Mouse (Mus musculus): Measurements from ENCODE around the gene H2afx.
"Not testable (repeated sequence)": the region's sequence is repeated elsewhere in the genome, so short reads cannot be mapped to it uniquely, and the experiment has no call there.

H2afx gene

GRCm38 (mm10) chr9:44341487-44341886 is 7.0 kb downstream of the H2afx start:
- DNase-seq (ENCODE audit: low spot score): no peak

GRCm38 (mm10) chr9:44342173-44342572 is 7.7 kb downstream of the H2afx start:
- DNase-seq (ENCODE audit: low spot score): no peak

DNA sequence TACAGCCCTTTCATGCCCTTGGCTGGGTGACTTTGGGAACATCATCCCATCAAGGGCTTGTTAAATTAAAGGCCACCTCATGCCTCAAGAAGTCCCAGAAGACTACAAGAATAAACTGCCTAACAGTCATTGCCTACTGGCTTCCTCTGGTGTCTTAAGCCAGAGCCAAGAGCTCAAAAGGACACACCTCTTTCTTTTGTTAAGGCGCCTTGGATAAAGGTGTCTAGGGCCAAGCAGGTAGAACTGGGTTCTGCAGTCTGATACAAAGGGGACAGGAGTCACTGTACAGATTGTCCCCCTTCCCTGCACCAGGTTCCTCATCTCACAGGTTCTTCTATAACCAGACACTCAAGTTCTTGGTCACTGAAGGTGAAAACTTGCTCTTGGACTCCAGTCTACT is 8.1 kb downstream of the H2afx start:
- no peak for DNase-seq (ENCODE audit: low spot score)

DNA sequence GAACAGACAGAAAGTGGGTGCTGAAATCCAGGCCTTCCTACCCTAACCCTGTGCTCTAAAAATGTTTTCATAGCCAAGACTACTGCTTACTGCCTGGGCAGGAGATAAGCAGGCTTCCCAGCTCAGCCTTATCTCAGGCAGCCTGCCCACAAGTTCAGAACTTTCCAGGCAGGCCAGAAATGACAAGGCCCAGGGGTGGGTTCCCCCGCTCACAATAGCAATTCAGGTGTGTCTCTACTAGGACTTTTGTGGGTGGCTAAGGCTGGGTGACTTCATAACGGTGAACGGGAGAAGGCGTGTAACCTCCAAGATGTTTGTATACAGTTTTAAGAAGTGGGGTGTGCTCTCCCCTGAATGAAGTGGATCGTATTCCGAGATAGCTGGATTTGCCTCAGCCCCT is 8.8 kb downstream of the H2afx start:
- no peak for DNase-seq (ENCODE audit: low spot score)

DNA sequence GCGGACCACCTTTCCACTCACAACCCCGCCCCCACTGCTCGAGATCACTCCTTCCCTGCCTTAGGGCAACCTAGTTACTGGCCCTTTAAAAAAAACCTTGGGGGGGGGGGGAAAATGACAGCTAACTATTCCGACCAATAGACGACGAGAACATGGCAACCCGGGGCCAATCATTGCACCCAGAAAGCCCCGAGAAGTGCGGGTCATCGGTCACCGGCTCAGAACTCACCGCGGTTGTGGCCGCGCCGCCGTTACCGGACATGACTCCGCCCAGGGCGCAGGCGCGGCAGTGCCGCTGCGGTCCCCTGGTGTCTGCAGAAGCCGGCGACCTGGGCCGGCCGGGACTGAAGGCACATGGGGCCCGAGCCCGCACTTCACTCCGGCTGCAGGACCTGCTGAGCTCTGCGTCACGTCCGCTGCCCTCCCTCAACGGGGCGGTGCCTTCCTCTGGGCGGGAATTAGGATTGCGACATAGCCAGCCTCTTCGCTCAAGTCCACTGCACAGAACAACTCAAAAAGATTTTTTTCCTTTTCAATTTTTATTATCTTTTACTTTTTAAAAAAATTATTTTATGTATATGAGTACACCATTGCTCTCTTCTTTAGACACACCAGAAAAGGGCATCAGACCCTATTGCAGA is 9.4 kb downstream of the H2afx start, which contains the start of gene Hmbs:
Hmbs (minus strand) TSS at position 448 of the 641 bp plus-strand sequence.
- peak; percentile 58 for DNase-seq (ENCODE audit: low spot score)

DNA sequence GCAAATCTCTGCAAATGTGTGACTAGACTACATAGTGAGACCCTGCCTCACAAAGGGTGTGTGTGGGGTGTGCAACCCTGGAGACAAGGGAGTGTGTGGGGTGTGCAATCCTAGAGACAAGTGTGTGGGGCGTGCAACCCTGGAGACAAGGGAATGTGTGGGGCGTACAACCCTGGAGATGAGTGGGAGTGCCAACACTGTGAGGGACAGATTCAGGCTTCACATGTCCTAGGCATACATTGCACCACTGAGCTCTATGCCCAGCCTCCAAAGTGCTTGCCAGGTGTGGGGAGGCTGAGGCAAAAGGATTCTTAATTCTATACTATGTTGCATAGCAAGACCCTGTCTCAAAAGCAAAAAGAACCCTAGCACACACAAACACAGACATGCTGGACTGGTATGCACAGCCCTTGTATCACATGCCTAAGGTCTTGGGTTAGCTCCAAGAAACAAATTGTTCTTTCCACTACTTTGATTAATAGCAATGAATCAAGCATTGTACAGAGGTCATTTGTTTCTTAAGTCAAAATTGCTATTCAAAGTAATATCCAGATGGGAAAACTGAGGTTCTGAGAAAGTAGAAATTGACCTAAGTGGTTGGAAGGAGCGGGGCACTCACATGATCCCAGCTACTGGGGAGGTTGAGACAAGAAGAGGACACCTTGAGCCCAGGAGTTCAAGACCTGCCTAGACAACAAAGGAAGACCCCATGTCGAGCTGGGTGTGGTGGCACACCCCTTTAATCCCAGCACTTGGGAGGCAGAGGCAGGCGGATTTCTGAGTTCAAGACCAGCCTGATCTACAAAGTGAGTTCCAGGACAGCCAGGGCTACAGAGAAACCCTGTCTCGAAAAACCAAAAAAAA is 11.3 kb downstream of the H2afx start:
- DNase-seq (ENCODE audit: low spot score): no peak

- DNase-seq (ENCODE audit: low spot score): no peak
Measured at GRCm38 (mm10) chr9:44347166-44347565, 12.7 kb downstream of the H2afx start.

DNA sequence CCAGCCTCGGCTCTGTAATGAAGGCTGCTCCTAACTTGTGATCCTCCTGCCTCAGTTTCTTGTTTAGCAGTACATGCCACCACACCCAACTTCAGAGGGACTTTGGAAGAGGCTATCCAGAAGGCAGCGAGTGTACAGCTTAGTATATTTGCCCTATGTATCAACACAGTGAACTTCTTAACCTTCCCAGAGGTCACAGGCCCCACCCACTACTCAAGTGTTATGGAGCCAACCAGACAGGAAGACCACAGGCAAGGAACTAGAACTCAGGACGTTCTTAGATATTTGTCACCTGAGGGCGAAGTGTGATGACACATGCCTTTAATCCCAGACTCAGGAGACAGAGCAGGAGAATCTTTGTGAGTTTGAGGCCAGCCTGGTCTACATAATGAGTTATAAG is 13.1 kb downstream of the H2afx start:
- no peak for DNase-seq (ENCODE audit: low spot score)

DNA sequence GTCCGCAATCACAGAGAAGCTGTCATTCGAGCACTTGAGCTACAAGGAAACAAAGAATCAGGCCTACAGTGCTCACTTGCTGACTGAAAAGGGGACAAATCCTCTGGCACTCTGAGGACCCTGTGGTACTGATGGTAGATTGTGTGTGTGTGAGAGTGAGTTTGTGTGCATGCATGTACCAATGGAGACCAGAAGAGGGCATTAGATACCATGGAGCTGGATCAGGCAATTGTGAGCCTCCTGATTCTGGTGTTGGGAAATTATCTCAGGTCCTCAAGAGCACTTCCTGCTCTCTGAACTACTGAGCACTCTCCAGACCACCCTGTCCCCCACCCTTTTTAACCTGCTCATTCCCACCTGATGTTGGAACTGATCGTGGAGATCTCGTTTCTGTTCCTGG is 14.1 kb downstream of the H2afx start:
- DNase-seq (ENCODE audit: low spot score): no peak

DNA sequence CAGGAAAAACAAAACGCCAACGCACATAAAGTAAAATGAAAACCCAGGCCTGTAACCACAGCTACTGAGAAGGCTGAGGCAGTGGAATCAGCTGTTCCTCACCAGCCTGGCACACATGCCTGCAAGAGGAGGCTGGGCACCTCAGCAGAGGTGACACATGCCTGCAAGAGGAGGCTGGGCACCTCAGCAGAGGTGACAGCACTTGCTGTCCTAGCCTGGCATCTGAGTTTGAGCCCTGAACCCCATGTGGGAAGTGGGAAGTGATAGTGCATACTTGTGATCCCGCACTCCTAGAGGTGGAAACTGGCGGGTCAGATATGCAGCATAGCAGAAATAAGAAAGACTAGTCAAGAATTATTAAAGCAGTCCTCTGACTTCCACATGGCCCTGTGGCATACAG is 16.9 kb downstream of the H2afx start:
- DNase-seq (ENCODE audit: low spot score): no peak

- DNase-seq (ENCODE audit: low spot score): no peak
Measured at GRCm38 (mm10) chr9:44352337-44352736, 17.8 kb downstream of the H2afx start.

GRCm38 (mm10) chr9:44353142-44353541 is 18.6 kb downstream of the H2afx start:
- no peak for DNase-seq (ENCODE audit: low spot score)

DNA sequence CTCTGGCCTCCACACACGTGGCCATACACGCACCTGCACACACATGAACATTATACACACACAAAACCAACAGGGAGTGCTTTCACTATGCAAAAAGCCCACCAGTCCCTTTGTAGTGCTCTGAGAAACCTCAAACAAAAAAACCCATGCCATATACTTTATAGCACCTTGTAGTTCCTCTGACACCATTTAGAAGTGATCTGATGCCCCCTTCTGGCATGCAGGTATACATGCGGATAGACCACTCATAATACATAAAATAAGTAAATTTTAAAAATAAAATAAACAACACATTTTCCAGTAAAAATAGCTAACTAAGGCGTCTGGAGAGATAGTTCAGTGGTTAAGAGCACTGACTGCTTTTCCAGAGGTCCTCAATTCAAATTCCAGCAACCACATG is 22.7 kb downstream of the H2afx start:
- no peak for DNase-seq (ENCODE audit: low spot score)

GRCm38 (mm10) chr9:44361190-44361917 is 26.9 kb downstream of the H2afx start, which contains the start of gene Vps11:
TSS of gene Vps11 (minus strand) at chr9:44361670.
- DNase-seq (ENCODE audit: low spot score): peak; percentile 87

GRCm38 (mm10) chr9:44361931-44362330 is 27.4 kb downstream of the H2afx start:
- DNase-seq (ENCODE audit: low spot score): not testable (repeated sequence)

DNA sequence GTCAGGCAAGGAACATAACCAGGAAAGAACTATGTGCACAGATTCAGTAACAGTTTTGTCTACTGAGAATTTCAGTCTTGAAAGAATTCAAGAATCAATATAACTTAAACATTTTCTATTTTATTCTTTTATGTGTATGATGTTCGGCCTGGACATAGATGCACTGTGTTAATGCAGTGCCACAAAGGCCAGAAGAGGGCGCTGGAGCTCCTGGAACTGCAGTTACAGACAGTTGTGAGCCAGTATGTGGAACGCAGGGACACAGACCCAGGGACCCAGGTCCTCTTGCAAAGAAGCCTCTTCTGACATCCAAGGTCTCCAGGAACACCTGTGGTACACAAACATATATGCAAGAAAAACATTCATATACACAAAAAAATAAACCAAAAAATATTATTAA is 30.0 kb downstream of the H2afx start:
- no peak for DNase-seq (ENCODE audit: low spot score)

DNA sequence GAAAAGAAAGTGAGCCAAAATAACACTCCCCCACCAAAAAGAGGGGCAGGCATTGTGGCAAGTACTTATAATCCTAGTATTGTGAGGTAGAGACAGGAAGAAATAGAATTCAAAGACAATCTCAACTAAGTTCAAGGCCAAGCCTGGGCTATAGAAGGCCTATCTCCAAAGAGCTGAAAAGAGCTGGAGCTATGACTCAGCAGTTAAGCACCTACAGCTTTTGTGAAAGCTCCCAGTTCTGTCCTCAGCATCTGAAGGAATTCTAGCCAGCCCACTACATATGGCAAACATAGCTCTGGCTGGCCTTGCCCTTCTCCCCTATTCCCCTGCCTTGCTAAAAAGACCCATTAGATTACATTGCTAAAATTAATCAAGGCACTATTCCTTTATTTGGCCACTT is 38.9 kb downstream of the H2afx start:
- DNase-seq (ENCODE audit: low spot score): no peak

- no peak for DNase-seq (ENCODE audit: low spot score)
Measured at GRCm38 (mm10) chr9:44376141-44376540, 41.6 kb downstream of the H2afx start.

DNA sequence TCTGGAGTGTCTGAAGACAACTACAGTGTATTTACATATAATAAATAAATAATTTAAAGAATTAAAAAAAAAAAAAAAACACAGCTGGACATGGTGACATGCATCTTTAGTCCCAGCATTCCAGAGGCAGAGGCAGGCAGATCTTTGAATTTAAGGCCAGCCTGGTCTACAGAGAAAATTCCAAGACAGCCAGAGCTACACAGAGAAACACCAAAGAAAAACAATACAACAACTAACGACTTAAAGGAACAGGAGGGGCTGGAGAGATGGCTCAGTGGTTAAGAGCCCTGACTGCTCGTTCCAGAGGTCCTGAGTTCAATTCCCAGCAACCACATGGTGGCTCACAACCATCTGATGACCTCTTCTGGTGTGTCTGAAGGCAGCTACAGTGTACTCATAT is 42.8 kb downstream of the H2afx start:
- not testable (repeated sequence) for DNase-seq (ENCODE audit: low spot score)

- DNase-seq (ENCODE audit: low spot score): no peak
Measured at GRCm38 (mm10) chr9:44378153-44378730, 43.7 kb downstream of the H2afx start.

DNA sequence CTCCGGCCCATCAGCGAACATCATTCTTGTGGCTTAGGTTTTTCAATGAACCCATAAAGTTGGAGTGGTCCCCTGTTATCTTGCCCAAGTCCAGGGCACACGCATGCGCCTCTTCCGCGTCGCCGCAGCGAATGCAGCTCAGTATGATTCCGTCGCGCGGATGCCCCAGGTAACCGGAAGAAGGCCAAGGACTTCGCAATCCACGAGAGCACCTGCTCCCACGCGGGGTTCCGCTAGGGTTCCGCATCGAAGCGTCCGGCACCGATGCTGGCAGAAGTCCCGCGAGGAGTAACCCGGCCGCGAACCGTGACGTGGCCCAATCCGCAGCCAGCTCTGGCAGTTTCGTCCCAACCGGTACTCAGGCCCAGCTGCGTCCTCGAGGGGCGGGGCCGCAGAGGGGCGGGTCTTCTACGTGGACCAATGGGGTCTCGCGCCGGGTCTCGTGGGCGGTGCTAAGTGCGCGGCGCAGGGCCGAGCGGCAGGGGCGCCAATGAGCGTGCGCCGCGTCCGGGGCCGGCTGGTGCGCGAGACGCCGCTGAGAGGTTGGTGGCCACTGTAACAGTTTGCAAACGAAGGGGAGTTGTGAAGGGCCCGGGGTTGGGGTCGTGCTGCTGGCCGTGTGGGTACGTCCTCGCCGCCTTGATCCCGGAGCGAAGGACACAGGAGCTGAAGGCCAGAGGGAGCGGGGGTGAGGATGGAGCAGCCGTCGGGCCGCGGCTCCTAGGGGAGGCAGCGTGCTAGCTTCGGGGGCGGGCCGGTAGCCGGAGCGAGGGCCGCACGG is 44.8 kb downstream of the H2afx start, which contains the start of gene Hyou1:
Hyou1 (plus strand) TSS at position 437 of the 781 bp plus-strand sequence.
- DNase-seq (ENCODE audit: low spot score): peak; percentile 96
